Mouse (Mus musculus) embryonic fibroblast, embryonic 13.5 days (primary cell): Measurements from ENCODE around the gene Klhl41.

Source experiments
- CTCF ChIP-seq: IDR thresholded peaks from 2 replicates; pipeline ENCODE4 v1.5.1; 2011; ENCODE audit warnings: mild to moderate bottlenecking, control low read depth, low read length, moderate library complexity, borderline replicate concordance; ENCODE audit not compliant: insufficient read depth
- POLR2A ChIP-seq: IDR thresholded peaks from 2 replicates; pipeline ENCODE4 v1.6.1; 2011; ENCODE audit warnings: low read depth, mild to moderate bottlenecking, control low read depth, low read length, moderate library complexity

GRCm38 (mm10) chr2:69716483-69716882 is 46.6 kb downstream of the Klhl41 start:
- no peak for TF ChIP-seq POLR2A
- no peak for TF ChIP-seq CTCF
